Mouse (Mus musculus): ENCODE measurements around the gene Lix1l.

- TF ChIP-seq EP300 (IDR thresholded peaks at IDR 0.05; ENCODE audit: low read depth) = no peak
- TF ChIP-seq CTCF (IDR thresholded peaks at IDR 0.05; ENCODE audit: low read depth) = no peak
Observed at GRCm38 (mm10) chr3:96569966-96570605, 30.9 kb upstream of the Lix1l start.

Data from liver, postnatal 0 days (tissue).